13 mouse cellular contexts compared by ENCODE assay signal in genomic region chr12:81642361-81643082, GRCm38 (mm10). TPM values are rescaled to one million over a fixed set of nuclear protein-coding genes. Genes with fewer than 3 reads are reported as not detected.
A peak's percentile ranks its signal among the peaks of the same experiment; 100 is the strongest.
DNase-seq lines count a peak whose midpoint lies in the region; ATAC-seq and TF ChIP-seq lines count a peak whose summit lies in the region.
"Had no signal": no experiment of that assay in that cellular context is flagged by ENCODE, and none has a peak within 500 bp of the region (broad histone marks: within the 10 kb centered on the region; RNA-seq: fewer than 3 reads in every experiment).

No protein-coding gene starts in this region.

- H3K9ac ChIP-seq in midbrain, embryonic 11.5 days (ENCODE audit: low read length) = no peak overlapping the region
- no peak overlapping the region for H3K9ac ChIP-seq in hindbrain, embryonic 12.5 days
- no peak overlapping the region for H3K9ac ChIP-seq in neural tube, embryonic 15.5 days (replicated peaks)
- H3K9ac ChIP-seq: midbrain, embryonic 12.5 days had no signal

- peaks cover 2% of the 10 kb centered on the region for H3K4me1 ChIP-seq in cerebellum, adult 2 months (ENCODE audit: control insufficient read depth, insufficient read depth, low read length)
- H3K4me1 ChIP-seq in midbrain, embryonic 11.5 days (ENCODE audit: control insufficient read depth, insufficient read depth, low read length) = peaks cover 5% of the 10 kb centered on the region; the same call in 1 of the 2 replicates
- H3K4me1 ChIP-seq in midbrain, embryonic 10.5 days = peaks cover 22% of the 10 kb centered on the region
- H3K4me1 ChIP-seq in hindbrain, embryonic 12.5 days = peaks cover 8% of the 10 kb centered on the region
- H3K4me1 ChIP-seq in neural tube, embryonic 15.5 days = 0 out of 2 replicates have a peak, but pooled peaks cover 6% of the 10 kb centered on the region

- H3K27me3 ChIP-seq in cerebellum, adult 2 months (ENCODE audit: control insufficient read depth, insufficient read depth, low read length) = no peaks in the 10 kb centered on the region
- no peaks in the 10 kb centered on the region for H3K27me3 ChIP-seq in midbrain, embryonic 11.5 days (ENCODE audit: control insufficient read depth, insufficient read depth, low read length)
- no peaks in the 10 kb centered on the region; the same call in 1 of the 2 replicates for H3K27me3 ChIP-seq in midbrain, embryonic 10.5 days (ENCODE audit: low read depth, poor library complexity, severe bottlenecking)
- no peaks in the 10 kb centered on the region; the same call in 1 of the 2 replicates for H3K27me3 ChIP-seq in hindbrain, embryonic 12.5 days
- no peaks in the 10 kb centered on the region for H3K27me3 ChIP-seq in neural tube, embryonic 15.5 days (replicated peaks)

- no peaks in the 10 kb centered on the region for H3K36me3 ChIP-seq in midbrain, embryonic 11.5 days (ENCODE audit: control insufficient read depth, insufficient read depth, low read length)
- 0 out of 2 replicates have a peak, but pooled peaks cover 3% of the 10 kb centered on the region for H3K36me3 ChIP-seq in midbrain, embryonic 10.5 days
- no peaks in the 10 kb centered on the region for H3K36me3 ChIP-seq in hindbrain, embryonic 12.5 days
- no peaks in the 10 kb centered on the region for H3K36me3 ChIP-seq in neural tube, embryonic 15.5 days
- H3K36me3 ChIP-seq: midbrain, embryonic 12.5 days had no signal

- no peak for TF ChIP-seq CTCF in cerebellum, adult 2 months (IDR thresholded peaks at IDR 0.05; ENCODE audit: borderline replicate concordance, insufficient read depth, low read depth, low read length)

- DNase-seq in cerebellum, adult 2 months = peak in 1 of 2 experiments; percentile 30
- DNase-seq in midbrain, embryonic 11.5 days (ENCODE audit: low spot score, missing footprints) = no peak
- no peak for DNase-seq in midbrain, embryonic 10.5 days (ENCODE audit: low spot score)
- DNase-seq in gastrocnemius, postnatal 36 days = no peak
- DNase-seq: heart, adult 18-20 months; heart, postnatal 36 days; liver had no signal

- no peak overlapping the region for H3K4me3 ChIP-seq in cerebellum, adult 2 months (replicated peaks; ENCODE audit: insufficient read depth, low read depth, low read length)
- no peak overlapping the region for H3K4me3 ChIP-seq in midbrain, embryonic 11.5 days (ENCODE audit: low read depth, low read length)
- H3K4me3 ChIP-seq in midbrain, embryonic 10.5 days = no peak overlapping the region
- H3K4me3 ChIP-seq in hindbrain, embryonic 12.5 days = no peak overlapping the region
- H3K4me3 ChIP-seq in neural tube, embryonic 15.5 days (replicated peaks) = no peak overlapping the region
- H3K4me3 ChIP-seq: midbrain, embryonic 12.5 days had no signal

- peak overlapping the region; percentile 9; the same call in 1 of the 2 replicates for H3K4me2 ChIP-seq in midbrain, embryonic 11.5 days
- no peak overlapping the region for H3K4me2 ChIP-seq in hindbrain, embryonic 12.5 days (replicated peaks)
- peak overlapping the region; percentile 28 for H3K4me2 ChIP-seq in neural tube, embryonic 15.5 days
- H3K4me2 ChIP-seq: midbrain, embryonic 12.5 days had no signal

- WGBS in cerebellum, adult 2 months = 34% methylated on average over 11 of the region's 11 CpGs
- 30% methylated on average over 11 of the region's 11 CpGs for WGBS in midbrain, embryonic 11.5 days
- WGBS in midbrain, embryonic 10.5 days = 34% methylated on average over 11 of the region's 11 CpGs
- WGBS in hindbrain, embryonic 12.5 days = 25% methylated on average over 11 of the region's 11 CpGs
- 36% methylated on average over 11 of the region's 11 CpGs for WGBS in neural tube, embryonic 15.5 days

- no peak for ATAC-seq in cerebellum, adult (ENCODE audit: insufficient number of reproducible peaks, low FRiP score, low TSS enrichment)
- ATAC-seq in midbrain, embryonic 11.5 days (ENCODE audit: low FRiP score) = no peak
- ATAC-seq in hindbrain, embryonic 12.5 days (ENCODE audit: low FRiP score) = peak; percentile 43; the same call in 1 of the 2 replicates
- peak; percentile 72; the same call in 1 of the 2 replicates for ATAC-seq in neural tube, embryonic 15.5 days (ENCODE audit: low FRiP score)
- ATAC-seq in granulocyte monocyte progenitor cell, adult 5-6 weeks (replicated peaks; ENCODE audit: poor library complexity, severe bottlenecking) = no peak
- ATAC-seq: activated CD4-positive, CD25-positive, alpha-beta regulatory T cell, adult 4 months had no signal

- 0 out of 2 replicates have a peak overlapping the region, but pooled peaks have one; percentile 13 for H3K27ac ChIP-seq in cerebellum, adult 2 months (ENCODE audit: insufficient read depth, low read length)
- no peak overlapping the region for H3K27ac ChIP-seq in midbrain, embryonic 11.5 days (ENCODE audit: low read depth, low read length)
- no peak overlapping the region for H3K27ac ChIP-seq in midbrain, embryonic 10.5 days (replicated peaks)
- no peak overlapping the region for H3K27ac ChIP-seq in hindbrain, embryonic 12.5 days
- H3K27ac ChIP-seq in neural tube, embryonic 15.5 days (replicated peaks) = no peak overlapping the region
- H3K27ac ChIP-seq: midbrain, embryonic 12.5 days had no signal

- intact Hi-C loops in gastrocnemius, postnatal 36 days (cut with DNase I) = no loop called here

- TF ChIP-seq POLR2A in cerebellum, adult 2 months (IDR thresholded peaks at IDR 0.05; ENCODE audit: borderline replicate concordance, insufficient read depth, low read length) = no peak

- no peaks in the 10 kb centered on the region for H3K9me3 ChIP-seq in midbrain, embryonic 11.5 days (ENCODE audit: control insufficient read depth, low read length)
- H3K9me3 ChIP-seq in midbrain, embryonic 10.5 days (replicated peaks) = no peaks in the 10 kb centered on the region
- H3K9me3 ChIP-seq in hindbrain, embryonic 12.5 days (replicated peaks) = no peaks in the 10 kb centered on the region
- no peaks in the 10 kb centered on the region for H3K9me3 ChIP-seq in neural tube, embryonic 15.5 days (replicated peaks)
- H3K9me3 ChIP-seq: midbrain, embryonic 12.5 days had no signal

RNA-seq across cellular contexts. Expression of gene Ttc9, which starts 11.5 kb away (rescaled TPM):
- 43.5 and 43.8 TPM in 2 replicates for polyA plus RNA-seq in cerebellum, adult 2 months (2012; rRNA removed)
- polyA plus RNA-seq in midbrain, embryonic 11.5 days (2014; fragmentation: Nextera tagmentation; extraction: Ambion mirVana) = 2.0 TPM in 2 replicates
- 2.0 and 2.6 TPM in 2 replicates for polyA plus RNA-seq in midbrain, embryonic 10.5 days (2016; fragmentation: Nextera tagmentation; extraction: Ambion mirVana)
- polyA plus RNA-seq in hindbrain, embryonic 12.5 days (2016; fragmentation: Nextera tagmentation; extraction: Ambion mirVana) = 5.5 and 6.3 TPM in 2 replicates
- 17.0 and 20.9 TPM in 2 replicates for polyA plus RNA-seq in neural tube, embryonic 15.5 days (2015; fragmentation: Nextera tagmentation; extraction: Ambion mirVana)
- total RNA-seq in gastrocnemius, postnatal 36 days (2021) = 1 to 10 TPM; 5.8 to 6.3 TPM
- not detected in 2 replicates for total RNA-seq in granulocyte monocyte progenitor cell, adult 5-6 weeks (2014; fragmentation: Nextera tagmentation)
- total RNA-seq in granulocyte monocyte progenitor cell, adult 5-6 weeks (2017) = not detected in 2 replicates
- polyA plus RNA-seq: activated CD4-positive, CD25-positive, alpha-beta regulatory T cell, adult 4 months had no signal

RNA-seq across cellular contexts. Expression of gene Med6, which starts 47.7 kb away (rescaled TPM):
- polyA plus RNA-seq in cerebellum, adult 2 months (2012; rRNA removed) = 29.3 and 31.8 TPM in 2 replicates
- polyA plus RNA-seq in midbrain, embryonic 11.5 days (2014; fragmentation: Nextera tagmentation; extraction: Ambion mirVana) = 80.7 and 89.0 TPM in 2 replicates
- polyA plus RNA-seq in midbrain, embryonic 10.5 days (2016; fragmentation: Nextera tagmentation; extraction: Ambion mirVana) = 85.2 and 86.1 TPM in 2 replicates
- polyA plus RNA-seq in hindbrain, embryonic 12.5 days (2016; fragmentation: Nextera tagmentation; extraction: Ambion mirVana) = 62.1 and 65.5 TPM in 2 replicates
- polyA plus RNA-seq in neural tube, embryonic 15.5 days (2015; fragmentation: Nextera tagmentation; extraction: Ambion mirVana) = 37.6 and 43.5 TPM in 2 replicates
- total RNA-seq in gastrocnemius, postnatal 36 days (2021) = 1 to 10 TPM; 9.1 to 9.7 TPM
- 27.8 and 41.4 TPM in 2 replicates for total RNA-seq in granulocyte monocyte progenitor cell, adult 5-6 weeks (2014; fragmentation: Nextera tagmentation)
- total RNA-seq in granulocyte monocyte progenitor cell, adult 5-6 weeks (2017) = 67.2 and 71.7 TPM in 2 replicates

Comparison
In these comparisons a context has a peak if more than half of its experiments do, and no peak if none do; other contexts are left out.
1. ATAC-seq: peak in hindbrain, embryonic 12.5 days (single experiment) and neural tube, embryonic 15.5 days (single experiment); none in cerebellum, adult (single experiment), midbrain, embryonic 11.5 days (single experiment) and granulocyte monocyte progenitor cell, adult 5-6 weeks (single experiment).